Mouse (Mus musculus) NIH3T3 (cell line): ENCODE results near the gene Grm5.

Experiments
- DNase-seq: peaks from one replicate; pipeline ENCODE4 v3.0.0-alpha.2; 2012; ENCODE audit warnings: low read depth

Grm5 gene

GRCm38 (mm10) chr7:88161586-88161985, 577.6 kb downstream of the Grm5 start:
- DNase-seq, result no peak
